Mouse (Mus musculus): ENCODE results near the gene Zmym3. TPM values are rescaled to one million over a fixed set of nuclear protein-coding genes. Genes with fewer than 3 reads are reported as not detected.

The Zmym3 gene
- 10 to 100 TPM; 10.1 to 21.4 TPM for total RNA-seq (2021)
- long read RNA-seq, experiment 1, partial matches to known transcripts, result 2 of 5 reads
- long read RNA-seq, experiment 1, other reads (novel, unspliced or antisense), result 3 of 5 reads
- long read RNA-seq, experiment 2, partial matches to known transcripts, result 0 of 3 reads
- long read RNA-seq, experiment 2, other reads (novel, unspliced or antisense), result 2 of 3 reads

DNA sequence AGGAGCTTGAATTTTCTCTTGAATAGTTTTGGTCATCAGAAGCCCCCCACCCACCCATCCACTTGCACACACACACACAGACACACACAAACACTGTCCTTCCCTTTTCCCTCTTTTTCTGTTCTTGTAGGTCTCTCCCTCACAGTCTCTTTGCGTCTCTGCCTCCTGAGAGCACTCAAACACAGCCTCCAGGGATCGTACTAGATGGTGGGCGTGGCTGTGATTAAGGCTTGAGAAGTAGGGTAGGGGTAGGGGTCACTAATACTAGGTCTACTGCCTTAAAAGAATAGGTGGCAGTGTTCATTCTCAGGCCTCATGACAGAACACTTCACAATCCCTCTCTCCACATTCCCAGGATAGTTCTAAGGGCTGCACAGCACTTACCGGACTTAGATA lies at the start of gene Zmym3:
TSS of gene Zmym3 (minus strand) at position 150 of the 396 bp plus-strand sequence.
- DNase-seq, result no peak

DNA sequence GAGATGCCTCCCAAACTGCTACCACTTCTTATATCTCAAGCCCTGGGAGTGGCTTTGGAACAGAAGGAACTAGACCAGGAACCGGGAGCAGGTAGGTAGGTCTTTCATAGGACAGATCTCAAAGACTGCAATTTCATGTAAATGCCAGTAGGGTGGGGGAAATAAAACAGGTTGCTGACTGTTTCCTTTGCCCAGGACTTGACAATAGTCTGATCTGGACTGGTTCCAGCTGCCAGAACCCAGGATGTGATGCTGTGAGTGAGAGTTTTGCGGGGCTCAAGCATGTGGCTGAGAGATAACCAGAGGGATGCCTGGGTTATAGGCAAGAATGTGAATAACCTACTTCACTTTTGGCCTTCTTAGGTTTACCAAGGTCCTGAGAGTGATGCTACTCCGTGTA lies 30.9 kb upstream of the Zmym3 start:
- DNase-seq, result no peak

DNA sequence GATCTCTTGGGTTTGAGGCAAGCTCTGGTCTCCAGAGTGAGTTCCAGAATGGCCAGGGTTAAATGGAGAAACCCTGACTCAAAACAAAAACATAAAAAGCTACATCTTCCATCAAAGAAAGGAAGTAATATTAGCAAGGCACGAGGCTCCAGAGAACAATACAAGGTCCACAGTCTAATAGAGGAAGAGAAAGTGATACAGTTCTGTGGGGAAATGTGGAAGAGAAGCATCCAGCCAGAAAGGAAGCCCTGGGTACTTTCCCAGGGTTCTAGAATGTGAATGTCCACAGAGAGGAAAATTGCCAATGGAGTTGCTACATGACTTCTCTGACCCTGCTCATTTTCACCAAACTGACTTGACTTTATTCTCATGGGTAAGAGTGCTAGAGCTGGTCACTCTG lies 30.5 kb upstream of the Zmym3 start:
- no peak for DNase-seq

DNA sequence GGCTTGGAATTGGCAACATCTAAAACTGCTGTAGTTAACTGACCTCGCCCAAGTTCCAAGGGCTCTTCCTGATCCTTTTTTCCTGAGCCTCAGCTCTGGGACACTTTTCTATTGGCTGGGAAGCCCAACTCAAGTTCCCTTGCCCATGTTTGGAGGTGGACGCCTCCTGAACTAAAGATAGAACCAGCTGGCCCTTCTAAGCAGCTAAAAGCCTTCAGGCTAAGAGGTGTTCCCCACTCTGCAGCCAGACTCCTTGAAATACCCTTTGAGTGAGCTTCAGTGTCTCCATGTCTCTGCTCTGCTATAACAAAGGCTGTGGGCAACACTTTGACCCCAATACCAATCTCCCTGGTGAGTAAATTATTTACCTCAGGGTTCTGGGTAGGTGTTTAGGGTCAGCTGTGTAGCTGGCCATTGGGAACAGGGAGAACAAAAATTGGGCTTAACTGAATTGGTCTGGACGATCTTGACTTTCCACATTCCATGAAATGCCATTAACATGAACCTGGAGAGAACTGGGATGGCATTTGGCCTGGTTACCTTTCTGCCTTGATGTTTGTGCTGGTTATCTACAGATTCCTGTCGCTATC lies 28.3 kb upstream of the Zmym3 start, which contains the start of gene Itgb1bp2:
TSS of gene Itgb1bp2 (plus strand) at position 203 of the 590 bp plus-strand sequence.
- DNase-seq, result no peak

DNA sequence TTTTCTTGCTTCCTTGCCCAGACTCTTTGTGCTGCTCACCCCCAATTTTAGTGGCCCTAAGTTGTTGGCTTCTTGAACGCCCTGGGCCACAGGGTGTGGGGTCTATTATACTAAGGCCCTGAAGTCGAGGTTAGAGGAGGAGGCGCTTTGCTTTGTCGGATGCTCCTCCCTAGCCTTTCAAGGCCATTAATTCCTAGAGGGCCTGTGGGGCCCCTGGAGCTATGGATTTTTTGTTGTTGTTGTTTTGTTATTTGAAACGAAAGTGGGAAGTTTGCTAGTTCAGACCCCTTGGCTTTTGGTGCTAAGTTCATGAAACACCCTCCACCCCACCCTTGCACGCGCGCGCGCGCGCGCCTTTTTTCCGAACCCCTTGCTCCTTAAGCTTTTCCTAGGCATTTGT lies 9.3 kb upstream of the Zmym3 start:
- no peak for DNase-seq

DNA sequence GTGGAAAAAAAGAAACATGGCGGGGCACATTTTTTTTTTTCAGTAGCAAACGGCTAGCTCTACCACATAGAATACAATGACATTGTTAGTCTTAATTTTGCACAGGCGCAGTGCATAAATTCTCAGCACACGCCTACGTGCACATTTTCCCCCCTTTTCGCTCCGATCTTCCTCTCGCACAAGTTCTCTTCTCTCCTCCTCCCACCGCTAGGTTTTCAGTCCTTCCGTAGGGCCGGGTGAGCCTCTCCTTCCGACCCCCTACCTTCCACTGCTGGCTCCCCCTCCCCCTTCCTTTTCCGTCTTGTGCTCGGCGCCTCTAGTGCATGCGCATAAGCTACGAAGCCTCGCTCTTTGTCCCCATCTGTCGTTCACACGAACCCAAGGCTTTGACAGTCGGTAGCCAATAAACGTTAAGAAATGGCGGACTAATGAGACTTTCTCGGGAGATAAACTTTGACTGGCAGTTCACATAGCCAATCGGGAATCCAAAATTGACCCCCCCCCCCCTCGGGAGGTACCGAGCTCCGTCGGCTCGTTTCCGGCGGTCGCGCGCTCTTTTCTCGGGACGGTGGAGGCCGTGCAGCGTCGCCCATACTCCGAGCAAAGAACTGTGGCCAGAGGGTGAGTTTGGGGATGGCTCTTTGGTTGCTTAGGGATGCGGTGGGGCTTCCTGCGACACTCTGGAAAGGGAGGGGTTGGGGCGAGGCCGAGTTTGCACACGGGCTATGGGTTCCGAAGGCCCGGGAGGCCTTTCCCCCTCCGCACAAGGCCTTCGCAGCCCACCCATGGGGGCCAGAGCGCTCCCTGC lies 8.7 kb upstream of the Zmym3 start, which contains the start of gene Nono:
TSS of gene Nono (plus strand) at position 177 of the 808 bp plus-strand sequence.
- peak; percentile 79 for DNase-seq

DNA sequence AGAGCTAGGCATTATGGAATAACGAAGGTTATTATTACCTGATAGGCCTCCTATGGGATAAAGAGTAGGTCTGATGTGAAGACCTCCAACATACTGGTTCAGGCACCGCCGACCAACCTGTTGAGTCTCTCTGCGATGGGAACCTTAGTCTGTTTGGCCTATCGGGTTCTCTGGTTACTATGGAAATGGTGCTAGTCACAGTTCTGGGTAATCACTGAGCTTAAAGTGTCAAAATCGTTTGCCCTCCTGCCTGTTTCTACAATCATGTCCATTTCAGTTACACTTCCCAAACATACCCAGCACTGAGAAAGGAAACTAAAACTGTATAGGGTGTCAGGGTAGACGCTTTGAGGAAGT lies 8.1 kb upstream of the Zmym3 start:
- DNase-seq, result no peak

DNA sequence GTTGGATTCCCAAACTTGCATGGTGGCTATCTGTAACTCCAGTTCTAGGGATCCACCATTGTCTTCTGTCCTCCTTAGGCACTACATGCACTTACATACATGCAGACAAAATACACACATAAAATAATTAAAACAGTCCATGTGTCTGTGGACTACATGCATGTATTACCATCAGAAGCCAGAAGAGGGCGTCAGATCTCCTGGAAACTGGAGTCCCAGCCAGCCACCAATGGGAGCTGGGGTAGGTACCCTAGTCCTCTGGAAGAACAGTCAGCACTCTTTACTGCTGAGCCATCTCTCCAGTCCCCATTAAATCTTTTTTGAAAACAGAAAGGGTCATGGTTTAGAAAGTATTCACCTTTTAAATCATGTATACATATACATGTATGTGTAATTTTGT lies 7.1 kb upstream of the Zmym3 start:
- DNase-seq, result peak; percentile 11

DNA sequence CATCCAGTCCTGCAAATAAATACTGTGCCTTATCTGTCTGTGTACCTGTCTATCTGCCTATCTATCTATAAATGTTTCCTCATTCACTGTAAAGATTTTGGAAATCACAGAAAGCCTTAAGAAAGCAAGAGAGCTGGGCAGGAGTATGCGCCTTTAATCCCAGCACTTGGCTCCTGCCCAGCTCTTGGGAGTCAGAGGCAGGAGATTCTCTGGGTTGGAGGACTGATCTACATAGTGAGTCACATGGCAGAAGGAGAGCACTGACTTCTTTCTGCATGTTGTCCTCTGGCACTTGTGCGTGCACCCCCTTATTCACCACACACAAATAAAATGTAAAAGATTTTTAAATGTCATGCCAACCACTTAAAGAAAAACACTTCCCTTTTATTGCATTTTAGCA lies 2.8 kb upstream of the Zmym3 start:
- DNase-seq, result no peak

DNA sequence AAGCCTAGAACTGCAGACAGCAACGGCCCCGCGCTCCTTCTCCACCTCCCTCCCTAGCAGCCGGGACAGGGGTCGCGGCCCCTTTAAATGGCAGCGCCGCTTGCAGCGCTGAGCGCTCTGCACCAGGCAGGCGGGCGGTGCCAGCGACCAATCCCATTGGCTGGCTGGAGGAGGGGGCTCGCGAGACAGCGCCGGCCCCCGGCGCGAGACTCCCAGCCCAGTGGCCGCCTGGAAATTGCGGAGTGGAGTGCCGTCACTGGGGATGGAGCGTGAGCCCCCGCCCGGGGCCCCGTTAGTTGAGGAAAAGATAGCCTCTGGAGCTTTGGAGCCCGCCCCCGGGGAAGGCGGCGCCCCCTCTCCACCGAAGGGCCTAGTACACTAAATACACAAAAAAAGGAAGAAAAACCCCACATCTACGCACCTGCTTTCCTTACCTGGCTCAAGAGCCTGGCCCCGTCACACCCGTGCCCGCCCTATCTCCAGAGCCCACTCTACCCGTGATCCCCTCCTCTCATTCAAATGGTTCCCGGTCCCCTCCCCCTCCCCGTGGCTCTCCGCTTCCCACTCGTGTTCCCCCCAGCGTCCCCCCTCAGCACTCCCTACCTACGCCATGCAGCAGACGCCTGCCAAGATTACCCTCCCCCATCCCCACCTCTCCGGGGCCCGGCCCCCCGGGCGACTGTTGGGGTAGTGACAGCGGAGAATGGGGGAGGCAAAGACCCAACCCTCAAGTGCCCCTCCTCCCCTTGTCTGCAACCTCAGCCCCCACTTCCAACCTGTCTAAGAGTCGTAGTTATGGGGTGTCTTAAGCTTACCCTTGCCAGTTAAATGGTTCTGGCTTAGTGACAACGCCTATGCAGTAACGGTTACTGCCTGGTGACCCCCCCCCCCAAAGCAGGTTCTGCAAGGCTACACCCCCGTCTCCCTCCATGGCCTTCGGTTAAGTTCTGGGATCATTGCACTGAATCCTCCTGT lies 637 bp downstream of the Zmym3 start:
- DNase-seq, result peak; percentile 80

DNA sequence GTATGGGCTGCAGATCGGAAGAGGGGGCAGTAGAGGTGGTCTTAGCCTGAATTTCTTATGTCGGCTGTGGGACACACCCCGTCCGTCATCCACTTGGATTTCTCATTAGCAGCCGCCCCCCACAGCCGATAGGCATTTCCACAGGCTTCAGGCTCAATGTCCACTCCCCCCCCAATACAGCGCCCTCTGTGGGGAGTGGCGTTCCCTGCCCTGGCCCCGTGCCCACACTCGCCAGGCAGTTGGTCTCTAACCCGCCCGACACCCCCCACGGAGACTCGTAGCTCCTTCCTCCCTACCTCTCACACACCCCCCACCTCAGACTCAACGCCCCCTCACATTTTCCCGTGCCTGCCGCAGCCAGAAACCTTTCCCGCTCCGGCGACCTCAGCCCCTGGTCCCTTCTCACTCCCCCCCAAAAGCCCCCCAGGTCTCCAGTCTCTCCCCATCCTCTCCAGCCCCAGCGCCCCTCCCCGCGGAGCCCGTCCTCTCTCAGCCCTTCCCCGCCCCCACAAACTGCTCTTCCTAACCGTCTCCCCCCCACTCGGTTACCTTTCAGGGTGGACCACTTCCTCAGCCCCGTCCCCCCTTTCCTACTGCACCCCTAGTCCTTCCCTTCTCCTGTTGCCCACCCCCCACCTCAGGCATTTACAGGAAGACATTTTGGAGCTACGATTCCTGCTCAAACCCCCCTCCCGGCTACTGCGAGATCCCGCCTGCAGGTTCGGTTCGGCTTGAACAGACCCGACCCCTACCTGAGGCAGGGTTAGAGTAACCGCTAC lies 1.5 kb downstream of the Zmym3 start:
- peak; percentile 61 for DNase-seq

DNA sequence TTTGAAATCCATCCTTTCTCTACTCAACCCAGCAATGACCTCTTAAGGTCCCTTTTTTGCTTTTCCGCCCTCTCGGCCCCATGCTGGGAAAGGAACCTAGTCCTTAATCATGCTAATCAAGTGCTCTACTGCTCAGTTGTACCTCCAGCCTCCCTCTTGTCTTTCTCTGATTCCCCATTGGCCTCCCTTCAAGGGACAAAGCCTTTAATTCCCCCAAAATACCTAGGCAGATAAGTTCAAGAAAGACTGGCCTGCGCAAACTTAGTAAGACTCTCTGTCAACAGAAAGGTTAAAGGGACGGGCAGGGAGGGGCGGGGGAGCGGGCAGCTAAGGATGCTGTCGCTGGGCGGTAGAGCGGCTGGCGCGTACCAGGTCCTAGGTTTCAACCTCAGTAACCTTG lies 24.2 kb downstream of the Zmym3 start:
- DNase-seq, result no peak

DNA sequence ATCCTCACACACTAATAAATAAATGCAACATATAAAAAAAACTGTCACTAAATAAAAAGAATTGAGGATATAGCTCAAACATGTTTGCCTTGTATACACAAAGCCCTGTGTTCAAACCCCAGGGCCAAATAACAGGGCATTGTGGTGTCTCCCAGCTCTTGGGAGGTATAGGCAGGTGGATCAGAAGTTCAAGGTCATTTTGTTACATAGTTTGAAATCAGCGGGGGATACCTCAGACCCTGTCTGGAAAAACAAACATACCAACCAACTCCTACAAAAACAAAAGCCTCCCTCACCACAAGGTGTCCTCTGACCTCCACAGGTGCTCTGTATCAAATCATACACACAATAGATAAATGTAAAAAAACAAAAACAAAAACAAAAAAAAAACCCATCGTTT lies 26.3 kb downstream of the Zmym3 start:
- no peak for DNase-seq

DNA sequence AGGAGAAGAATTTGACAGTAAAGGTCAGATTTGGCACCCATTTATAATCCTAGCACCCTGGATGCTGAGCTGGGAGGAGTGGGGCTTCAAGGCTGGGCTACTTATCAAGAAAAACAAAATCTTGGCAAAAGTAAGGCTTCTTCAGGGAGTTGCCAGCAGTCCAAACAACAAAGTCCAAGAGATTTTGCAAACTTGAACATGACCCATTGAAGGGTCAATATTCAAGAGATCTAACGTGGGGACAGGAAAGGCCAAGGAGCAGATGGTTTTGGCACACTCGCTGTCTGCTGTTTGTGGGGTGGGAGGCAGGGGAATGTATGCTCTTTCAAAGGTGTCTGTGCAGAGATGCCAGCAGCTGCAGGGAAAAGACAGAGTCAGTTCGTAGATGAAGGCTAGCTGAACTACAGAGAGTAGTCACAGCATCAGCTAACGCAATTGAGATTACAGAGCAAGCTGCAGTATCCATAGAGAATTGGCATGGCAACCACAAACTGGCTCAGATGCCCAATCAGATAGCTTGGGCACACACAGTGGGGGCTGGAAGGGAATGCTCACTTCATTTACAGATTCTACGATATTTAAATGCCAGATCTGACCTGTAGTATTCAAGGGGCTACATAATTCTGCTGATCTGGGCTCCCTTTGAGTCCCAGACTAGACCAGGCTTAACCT lies 31.6 kb downstream of the Zmym3 start:
- DNase-seq, result no peak

DNA sequence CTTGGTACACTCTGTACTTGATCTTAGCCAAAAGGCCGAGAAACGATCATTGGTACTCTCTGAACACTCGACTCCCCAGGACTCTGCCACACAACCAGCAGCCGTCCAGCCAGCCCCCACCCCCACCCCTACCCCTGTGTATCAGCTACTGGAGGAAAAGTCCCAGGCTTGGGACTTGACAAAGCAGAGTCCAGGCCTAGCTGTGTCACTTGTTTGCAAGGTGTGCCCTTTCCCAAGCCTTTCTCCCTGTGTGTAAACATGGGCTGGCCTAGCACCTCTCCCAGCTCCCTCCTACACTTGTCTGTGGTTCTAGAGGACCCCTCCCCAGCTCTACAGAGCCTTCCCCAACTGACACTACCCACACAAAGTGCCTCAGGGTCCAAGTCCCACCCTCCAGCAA lies 34.4 kb downstream of the Zmym3 start:
- DNase-seq, result no peak

DNA sequence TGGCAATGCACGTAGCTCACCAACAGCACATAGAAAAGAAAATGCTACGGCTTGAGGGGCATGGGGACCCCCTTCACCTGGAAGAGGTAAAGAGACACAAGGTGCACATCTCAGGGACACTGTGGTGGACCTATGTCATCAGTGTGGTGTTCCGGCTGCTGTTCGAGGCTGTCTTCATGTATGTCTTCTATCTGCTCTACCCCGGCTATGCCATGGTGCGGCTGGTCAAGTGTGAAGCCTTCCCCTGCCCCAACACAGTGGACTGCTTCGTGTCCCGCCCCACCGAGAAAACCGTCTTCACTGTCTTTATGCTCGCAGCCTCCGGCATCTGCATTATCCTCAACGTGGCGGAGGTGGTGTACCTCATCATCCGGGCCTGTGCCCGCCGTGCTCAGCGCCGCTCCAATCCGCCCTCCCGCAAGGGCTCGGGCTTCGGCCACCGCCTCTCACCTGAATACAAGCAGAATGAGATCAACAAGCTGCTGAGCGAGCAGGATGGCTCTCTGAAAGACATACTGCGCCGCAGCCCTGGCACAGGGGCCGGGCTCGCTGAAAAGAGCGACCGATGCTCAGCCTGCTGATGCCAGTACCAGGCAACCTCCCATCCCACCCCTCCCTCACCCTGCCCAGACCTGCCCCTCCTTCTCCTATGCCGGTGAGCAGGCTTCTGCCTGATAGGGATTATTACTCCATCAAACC lies 36.1 kb downstream of the Zmym3 start:
- peak; percentile 4 for DNase-seq

DNA sequence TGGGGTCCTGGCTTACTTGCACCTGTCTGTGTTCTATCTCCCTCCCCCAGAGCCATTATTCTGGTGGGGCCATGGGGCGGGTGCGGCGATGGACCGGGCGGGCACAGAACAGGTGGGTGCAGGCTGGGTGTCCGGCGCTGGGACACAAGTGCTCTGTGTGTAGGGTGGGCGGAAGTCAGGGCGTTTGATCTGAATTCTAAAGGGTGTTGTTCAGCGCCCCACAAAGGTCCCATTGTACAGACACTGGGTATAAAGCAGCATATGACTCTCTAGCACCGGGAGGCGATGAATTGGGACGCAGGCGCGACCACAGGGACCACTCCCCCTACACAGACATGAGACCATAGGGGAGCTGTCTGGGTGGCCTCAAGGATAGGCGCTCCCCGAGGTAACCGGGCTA lies 37.2 kb downstream of the Zmym3 start:
- no peak for DNase-seq

DNA sequence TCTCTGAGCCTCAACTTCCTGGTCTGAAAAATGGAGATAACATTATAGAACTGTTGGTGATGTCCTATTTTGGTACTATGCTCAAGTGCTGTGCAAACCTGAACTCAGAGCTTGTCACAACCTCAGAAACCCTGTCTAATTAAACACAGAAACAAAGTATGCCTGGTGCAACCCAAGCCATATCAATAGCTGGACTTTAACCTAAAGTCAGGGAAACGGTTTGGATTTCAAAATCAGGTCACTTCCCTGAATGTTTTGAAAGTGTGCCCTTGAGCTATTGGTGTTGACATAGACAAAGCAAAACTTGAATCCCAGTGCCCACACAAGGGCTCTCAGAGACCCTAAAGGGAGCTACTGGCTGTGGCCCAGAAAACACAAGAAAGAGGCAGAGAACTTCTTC lies 40.9 kb downstream of the Zmym3 start:
- no peak for DNase-seq

DNA sequence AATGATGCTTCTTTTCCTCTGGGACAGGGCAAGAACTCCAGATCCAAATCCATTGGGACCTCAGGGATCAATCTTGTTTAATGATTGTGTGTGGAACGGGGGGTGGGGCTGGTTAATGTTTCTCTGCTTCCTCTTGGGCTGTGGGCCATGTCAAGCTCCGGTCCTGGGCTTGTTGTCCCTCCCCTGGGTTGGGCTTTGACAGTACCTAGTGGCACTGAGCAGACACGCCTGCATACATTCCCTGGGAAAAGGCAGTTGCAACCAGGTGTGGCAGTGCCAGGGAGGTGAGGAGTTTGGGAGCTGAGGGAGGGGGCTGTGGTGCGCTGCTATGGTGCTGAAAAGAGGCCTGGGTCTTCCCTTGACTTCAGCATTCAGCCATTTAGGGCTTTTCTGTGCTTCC lies 43.6 kb downstream of the Zmym3 start:
- no peak for DNase-seq
